Comparison of ENCODE assay signal across 8 mouse cellular contexts in genomic region chr1:182081744-182082419, GRCm38 (mm10). TPM values are rescaled to one million over a fixed set of nuclear protein-coding genes. Genes with fewer than 3 reads are reported as not detected.
DNase-seq lines count a peak whose midpoint lies in the region; ATAC-seq and TF ChIP-seq lines count a peak whose summit lies in the region.

No protein-coding gene starts in this region.

- intact Hi-C loops in gastrocnemius, adult 2 months (cut with DNase I): no loop called here

- DNase-seq in lung, embryonic 14.5 days: peak; percentile 47
- no peak for DNase-seq in lung, postnatal 0 days (ENCODE audit: low spot score)
- DNase-seq in forelimb bud, embryonic 11.5 days (ENCODE audit: low read depth, low spot score): peak; percentile 74
- no peak for DNase-seq in gastrocnemius, adult 2 months
- no peak for DNase-seq in right cerebral cortex, postnatal 36 days (ENCODE audit: low spot score in 2 of 2)
- no peak for DNase-seq in kidney, adult 8-10 months

- peak; percentile 62; the same call in 1 of the 2 replicates for ATAC-seq in lung, embryonic 14.5 days (ENCODE audit: insufficient read depth)
- no peak for ATAC-seq in lung, postnatal 0 days
- no peak for ATAC-seq in intestine, postnatal 0 days
- ATAC-seq in neural tube, embryonic 14.5 days (ENCODE audit: low read depth): no peak

- H3K9ac ChIP-seq in lung, embryonic 14.5 days: no peak overlapping the region
- H3K9ac ChIP-seq in lung, postnatal 0 days (replicated peaks; ENCODE audit: low read depth): no peak overlapping the region
- H3K9ac ChIP-seq in intestine, postnatal 0 days (ENCODE audit: low read depth, low read length): no peak overlapping the region
- H3K9ac ChIP-seq in neural tube, embryonic 14.5 days (replicated peaks; ENCODE audit: low read depth, low read length): no peak overlapping the region

- H3K4me2 ChIP-seq in lung, embryonic 14.5 days: peak overlapping the region; percentile 29
- no peak overlapping the region for H3K4me2 ChIP-seq in lung, postnatal 0 days (replicated peaks; ENCODE audit: low read depth, low read length)
- peak overlapping the region; percentile 30; the same call in 1 of the 2 replicates for H3K4me2 ChIP-seq in intestine, postnatal 0 days (replicated peaks; ENCODE audit: low read depth)
- 0 out of 2 replicates have a peak overlapping the region, but pooled peaks have one; percentile 5 for H3K4me2 ChIP-seq in neural tube, embryonic 14.5 days (ENCODE audit: low read depth, low read length)

- no peak for TF ChIP-seq CTCF in lung, embryonic 14.5 days (IDR thresholded peaks at IDR 0.05; ENCODE audit: low read depth)
- no peak for TF ChIP-seq CTCF in lung, postnatal 0 days (IDR thresholded peaks at IDR 0.05)
- TF ChIP-seq CTCF in intestine, postnatal 0 days (IDR thresholded peaks at IDR 0.05; ENCODE audit: low read depth): no peak
- TF ChIP-seq CTCF in gastrocnemius, adult 2 months (IDR thresholded peaks at IDR 0.05): no peak

- no peak for TF ChIP-seq EP300 in lung, postnatal 0 days (IDR thresholded peaks at IDR 0.05)

- no peaks in the 10 kb centered on the region; the same call in 1 of the 2 replicates for H3K9me3 ChIP-seq in lung, embryonic 14.5 days (ENCODE audit: low read depth, low read length)
- H3K9me3 ChIP-seq in lung, postnatal 0 days (ENCODE audit: low read length): no peaks in the 10 kb centered on the region; the same call in 1 of the 2 replicates
- H3K9me3 ChIP-seq in intestine, postnatal 0 days (ENCODE audit: control insufficient read depth): no peaks in the 10 kb centered on the region
- no peaks in the 10 kb centered on the region for H3K9me3 ChIP-seq in neural tube, embryonic 14.5 days (ENCODE audit: control insufficient read depth, low read length)

- H3K4me1 ChIP-seq in lung, embryonic 14.5 days (ENCODE audit: insufficient read depth): 0 out of 2 replicates have a peak, but pooled peaks cover 3% of the 10 kb centered on the region
- H3K4me1 ChIP-seq in lung, postnatal 0 days (ENCODE audit: insufficient read depth, low read depth, low read length): peaks cover 8% of the 10 kb centered on the region; the same call in 1 of the 2 replicates
- H3K4me1 ChIP-seq in intestine, postnatal 0 days (replicated peaks; ENCODE audit: control insufficient read depth, insufficient read depth, low read length): no peaks in the 10 kb centered on the region
- 0 out of 2 replicates have a peak, but pooled peaks cover 6% of the 10 kb centered on the region for H3K4me1 ChIP-seq in neural tube, embryonic 14.5 days (ENCODE audit: control insufficient read depth, insufficient read depth, low read length)

- no peak overlapping the region for H3K4me3 ChIP-seq in lung, embryonic 14.5 days (ENCODE audit: low read depth, low read length)
- H3K4me3 ChIP-seq in lung, postnatal 0 days (ENCODE audit: low read depth, low read length): no peak overlapping the region
- no peak overlapping the region for H3K4me3 ChIP-seq in intestine, postnatal 0 days (ENCODE audit: low read depth, low read length)
- H3K4me3 ChIP-seq in neural tube, embryonic 14.5 days (ENCODE audit: low read depth, low read length): no peak overlapping the region
- H3K4me3 ChIP-seq in gastrocnemius, adult 2 months: no peak overlapping the region

- H3K27me3 ChIP-seq in lung, embryonic 14.5 days (ENCODE audit: insufficient read depth, low read length): no peaks in the 10 kb centered on the region
- H3K27me3 ChIP-seq in lung, postnatal 0 days (replicated peaks; ENCODE audit: insufficient read depth, low read length): 0 out of 2 replicates have a peak, but pooled peaks cover 3% of the 10 kb centered on the region
- H3K27me3 ChIP-seq in intestine, postnatal 0 days (replicated peaks; ENCODE audit: control insufficient read depth, insufficient read depth, low read length): no peaks in the 10 kb centered on the region
- H3K27me3 ChIP-seq in neural tube, embryonic 14.5 days (ENCODE audit: control insufficient read depth, insufficient read depth, low read length): no peaks in the 10 kb centered on the region

- H3K27ac ChIP-seq in lung, embryonic 14.5 days (ENCODE audit: low read depth): no peak overlapping the region
- H3K27ac ChIP-seq in lung, postnatal 0 days (ENCODE audit: low read length): no peak overlapping the region
- no peak overlapping the region for H3K27ac ChIP-seq in intestine, postnatal 0 days (ENCODE audit: low read depth, low read length)
- H3K27ac ChIP-seq in neural tube, embryonic 14.5 days (ENCODE audit: low read depth, low read length): no peak overlapping the region
- no peak overlapping the region for H3K27ac ChIP-seq in gastrocnemius, adult 2 months

- H3K36me3 ChIP-seq in lung, embryonic 14.5 days (ENCODE audit: insufficient read depth): no peaks in the 10 kb centered on the region
- no peaks in the 10 kb centered on the region for H3K36me3 ChIP-seq in lung, postnatal 0 days (ENCODE audit: insufficient read depth, low read length)
- no peaks in the 10 kb centered on the region for H3K36me3 ChIP-seq in intestine, postnatal 0 days (ENCODE audit: control insufficient read depth, insufficient read depth)
- no peaks in the 10 kb centered on the region for H3K36me3 ChIP-seq in neural tube, embryonic 14.5 days (ENCODE audit: control insufficient read depth, insufficient read depth, low read length)

- 16% methylated on average over 16 of the region's 16 CpGs for WGBS in lung, embryonic 14.5 days
- 23% methylated on average over 16 of the region's 16 CpGs for WGBS in lung, postnatal 0 days
- 20% methylated on average over 16 of the region's 16 CpGs for whole genome bisulfite sequencing in intestine, postnatal 0 days
- WGBS in neural tube, embryonic 14.5 days: 18% methylated on average over 16 of the region's 16 CpGs

RNA-seq across cellular contexts. Expression of gene Srp9, which starts 42.7 kb away (rescaled TPM):
- 141 and 153 TPM in 2 replicates for polyA plus RNA-seq in lung, embryonic 14.5 days (2014; fragmentation: Nextera tagmentation; extraction: Ambion mirVana)
- polyA plus RNA-seq in lung, postnatal 0 days (2015; fragmentation: Nextera tagmentation; extraction: Ambion mirVana): 146 and 148 TPM in 2 replicates
- polyA plus RNA-seq in intestine, postnatal 0 days (2015; fragmentation: Nextera tagmentation; extraction: Ambion mirVana): 208 and 218 TPM in 2 replicates
- polyA plus RNA-seq in neural tube, embryonic 14.5 days (2014; fragmentation: Nextera tagmentation; extraction: Ambion mirVana): 151 and 153 TPM in 2 replicates
- total RNA-seq in gastrocnemius, adult 2 months (2021): 10 to 100 TPM; 41.1 to 44.9 TPM

Comparison
In these comparisons a context has a peak if more than half of its experiments do, and no peak if none do; other contexts are left out.
1. DNase-seq: peak in lung, embryonic 14.5 days (single experiment) and forelimb bud, embryonic 11.5 days (single experiment); none in lung, postnatal 0 days (single experiment), gastrocnemius, adult 2 months (single experiment), right cerebral cortex, postnatal 36 days (0 of 2) and kidney, adult 8-10 months (0 of 2).